Mouse (Mus musculus) CD4-positive, CD25-positive, alpha-beta regulatory T cell, adult 2 months (primary cell): ENCODE results near the gene Dcaf11.

ENCODE experiments used
- DNase-seq: peaks from one replicate; pipeline ENCODE4 v3.0.0-alpha.2; 2012; ENCODE audit warnings: low read depth, low spot score

The Dcaf11 gene

DNA sequence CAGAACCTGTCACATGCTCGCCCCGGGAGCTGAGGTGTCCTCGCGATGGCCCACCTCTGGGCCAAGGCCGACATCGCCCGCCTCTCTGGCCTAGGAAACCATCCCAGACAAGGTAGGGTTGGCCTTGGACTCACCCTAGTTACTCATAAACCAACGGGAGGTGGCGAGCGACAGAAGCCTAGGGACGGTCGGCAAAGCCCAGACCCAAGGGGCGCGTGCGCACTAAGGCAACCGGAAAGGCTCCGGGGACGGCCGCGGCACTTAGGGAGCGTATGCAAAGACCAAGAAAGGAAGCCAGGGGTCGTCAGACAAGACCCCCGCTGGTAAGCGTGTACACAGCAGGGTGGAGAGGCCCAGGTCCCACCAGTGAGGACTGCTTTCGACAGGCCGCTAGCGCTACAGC, at the start of gene Dcaf11:
Gene Dcaf11, plus strand, starts transcription at position 208 of the 403 bp plus-strand sequence.
- DNase-seq = peak; percentile 91

DNA sequence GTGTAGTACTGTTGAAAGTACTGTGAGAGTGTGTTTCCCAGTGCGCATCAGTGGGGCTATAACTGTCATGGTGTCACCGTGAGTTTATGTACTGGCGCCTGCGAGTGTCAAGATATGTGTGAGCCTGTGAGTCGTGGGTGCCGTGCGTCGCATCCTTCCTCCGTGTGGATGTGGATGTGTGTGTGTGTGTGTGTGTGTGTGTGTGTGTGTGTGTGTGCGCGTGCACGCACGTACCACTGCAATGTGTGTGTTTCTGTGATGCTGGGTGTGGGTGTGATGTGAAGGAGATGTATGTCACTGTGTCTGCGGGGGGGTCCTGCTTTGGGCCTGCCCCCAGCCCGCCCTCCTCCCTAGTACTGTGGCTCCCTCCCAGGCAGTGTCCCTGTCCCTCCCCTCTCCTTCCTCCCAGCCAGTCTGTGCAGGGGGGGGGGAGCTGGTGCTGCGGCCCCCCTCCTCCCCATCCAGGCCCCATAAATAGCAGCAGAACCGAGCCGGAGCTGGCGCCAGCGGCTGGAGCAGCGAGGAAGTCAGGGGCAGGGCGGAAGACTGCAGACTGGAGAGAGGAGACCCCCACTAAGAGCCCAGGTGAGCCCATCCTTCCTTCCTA, 49.6 kb upstream of the Dcaf11 start, which contains the start of gene Cpne6:
Gene Cpne6, plus strand, starts transcription at position 321 of the 607 bp plus-strand sequence.
- no peak for DNase-seq

DNA sequence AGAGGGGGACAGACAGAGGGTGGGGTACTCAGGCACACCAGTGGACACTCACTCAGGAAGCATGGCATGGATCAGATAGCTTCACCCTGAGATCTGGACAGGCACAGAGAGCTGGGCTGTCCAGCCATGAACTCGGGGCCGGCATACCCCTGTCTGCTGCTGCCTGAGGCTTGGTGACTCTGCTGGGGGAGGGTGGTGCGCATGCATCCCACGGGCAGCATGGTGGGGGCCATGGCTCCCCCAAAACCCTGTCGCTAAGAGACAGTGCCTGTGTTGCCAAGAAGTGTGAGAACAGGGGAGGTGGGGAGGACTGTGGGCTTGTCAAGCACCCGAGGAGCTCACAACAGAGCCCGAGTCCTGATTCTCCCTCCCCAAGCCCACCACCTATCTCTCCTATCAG, 48.8 kb upstream of the Dcaf11 start:
- no peak for DNase-seq

DNA sequence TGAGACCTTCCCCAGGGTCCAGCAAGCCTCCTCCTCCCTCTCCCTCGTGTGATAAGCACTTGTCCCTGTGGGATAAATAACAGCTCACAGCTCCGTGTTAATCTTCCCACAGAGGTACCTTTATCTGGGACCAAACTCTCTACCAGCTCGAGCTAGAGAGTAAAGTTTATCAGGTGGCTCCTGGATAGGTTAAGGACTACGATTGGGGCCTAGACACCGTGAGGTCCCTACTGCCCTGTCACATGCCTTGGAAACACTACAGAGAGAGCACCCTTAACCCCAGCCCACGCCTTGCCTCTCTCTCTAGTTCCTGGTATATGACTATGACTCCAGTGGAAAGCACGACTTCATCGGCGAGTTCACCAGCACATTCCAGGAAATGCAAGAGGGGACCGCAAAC, 45.9 kb upstream of the Dcaf11 start:
- DNase-seq = no peak

DNA sequence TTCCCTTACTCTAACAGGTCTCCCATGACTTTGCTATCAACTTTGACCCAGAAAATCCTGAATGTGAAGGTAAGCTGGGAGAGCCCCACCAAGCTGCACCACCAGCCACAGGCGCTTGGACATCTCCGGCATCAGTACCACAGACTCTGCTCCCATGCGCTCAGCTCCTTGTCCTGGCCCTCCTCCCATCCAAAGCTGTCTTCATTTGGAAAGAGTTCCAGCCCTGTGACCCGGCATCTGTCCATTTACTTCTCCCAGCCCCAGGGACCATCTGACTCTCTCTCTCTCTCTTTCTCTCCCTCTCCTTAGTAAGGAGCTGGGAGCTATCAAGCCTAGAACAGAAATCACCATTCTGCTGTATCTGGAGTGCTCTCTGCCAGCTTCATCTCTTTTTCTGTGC, 44.0 kb upstream of the Dcaf11 start:
- no peak for DNase-seq

DNA sequence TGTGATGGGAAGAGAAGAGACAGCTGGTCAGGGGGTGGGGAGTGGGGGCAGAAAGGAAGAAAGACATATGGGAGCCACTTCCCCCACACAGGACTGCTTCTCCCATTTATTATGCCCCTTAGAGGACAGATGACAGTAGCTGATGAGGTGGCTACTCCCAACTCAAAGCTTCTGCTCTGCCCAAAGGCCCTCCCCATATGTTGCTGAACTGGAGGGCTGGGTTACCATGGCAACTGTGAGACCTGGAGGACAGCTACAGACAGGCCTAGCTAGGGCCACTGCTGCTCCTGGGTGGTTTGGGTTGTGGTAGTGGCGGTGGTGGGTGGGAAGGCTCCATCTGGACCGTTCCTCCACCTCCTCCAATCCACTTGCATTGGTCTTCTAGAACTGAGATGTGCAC, 40.9 kb upstream of the Dcaf11 start:
- DNase-seq = no peak

DNA sequence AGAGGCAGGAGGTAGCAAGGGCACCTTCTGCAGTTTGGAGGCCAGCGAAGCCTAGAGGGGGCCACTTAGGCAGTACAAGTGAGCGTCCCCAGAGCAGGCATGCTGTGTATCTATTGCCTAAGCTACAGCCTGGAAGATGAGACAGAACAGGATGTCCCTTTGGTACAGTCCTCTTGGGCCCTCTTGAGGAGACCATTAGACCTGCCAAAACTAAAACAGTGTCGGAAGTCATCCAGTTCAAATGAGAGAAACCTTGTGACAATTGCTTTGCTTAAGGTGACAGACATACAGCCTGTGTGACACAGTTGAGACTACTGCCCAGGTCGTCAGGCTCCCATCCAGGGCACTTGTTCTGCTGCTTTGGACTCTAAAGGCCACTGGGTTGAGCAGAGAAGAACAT, 40.2 kb upstream of the Dcaf11 start:
- no peak for DNase-seq

DNA sequence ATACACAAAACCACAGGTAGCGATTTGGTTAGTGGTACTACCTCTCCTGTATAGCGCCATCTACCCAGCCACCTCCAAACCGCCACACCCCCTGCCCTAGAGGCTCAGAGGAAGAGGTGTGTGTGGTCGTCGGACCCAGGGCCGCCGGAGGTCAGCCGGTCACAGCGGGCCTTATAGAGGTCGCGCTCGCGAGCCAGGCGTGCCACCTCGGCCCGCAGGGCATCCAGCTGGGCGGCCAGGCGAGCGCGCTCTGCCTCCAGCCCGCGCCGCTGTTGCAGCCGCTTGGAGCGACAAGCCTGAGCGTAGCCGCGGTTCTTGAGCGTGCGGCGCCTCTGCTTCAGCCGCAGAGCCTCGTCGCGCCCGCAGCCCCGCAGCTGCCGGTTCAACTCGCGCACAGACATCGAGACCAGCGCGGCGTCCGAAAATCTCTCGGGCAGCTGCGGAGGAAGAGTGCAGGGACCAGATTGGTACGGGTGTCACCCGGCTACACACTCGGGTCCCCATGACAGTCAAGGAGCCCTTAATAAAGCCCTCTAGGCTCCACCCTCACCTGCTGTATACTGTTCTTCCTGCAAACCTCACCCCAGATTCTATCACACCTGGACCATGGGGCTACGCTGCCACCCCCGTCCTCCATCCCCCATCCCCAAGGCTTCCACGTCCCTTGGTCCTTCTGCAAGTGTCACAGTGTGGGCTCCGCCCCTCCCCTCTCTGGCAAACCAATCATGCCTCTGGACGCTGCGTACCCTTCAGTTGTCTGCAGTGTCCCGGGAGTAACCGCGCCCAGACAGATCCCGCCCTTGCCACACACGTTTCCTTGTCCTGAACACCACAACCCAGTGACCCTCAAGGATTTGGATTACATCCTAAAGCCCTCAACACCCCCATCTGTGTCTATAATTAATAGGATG, 39.1 kb upstream of the Dcaf11 start:
- peak; percentile 40 for DNase-seq

DNA sequence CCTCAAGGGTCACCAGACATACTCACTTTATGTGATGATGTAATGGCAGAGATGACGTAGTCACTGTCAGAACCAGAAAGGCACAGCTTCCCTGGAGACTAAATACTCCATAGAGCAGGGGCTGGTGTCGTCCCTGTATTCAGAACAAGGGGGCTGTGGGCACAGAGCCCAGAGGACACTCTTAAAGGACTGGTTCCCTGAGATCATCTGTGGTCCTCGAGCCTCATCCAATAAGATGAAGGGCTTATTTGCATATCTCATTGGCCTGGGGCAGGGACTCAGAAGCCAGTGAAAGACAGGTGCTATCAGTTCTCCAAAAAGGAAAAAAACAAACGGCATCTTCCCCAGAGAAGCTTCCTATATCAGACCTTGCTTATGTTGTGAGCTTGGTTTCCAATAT, 35.7 kb upstream of the Dcaf11 start:
- no peak for DNase-seq

DNA sequence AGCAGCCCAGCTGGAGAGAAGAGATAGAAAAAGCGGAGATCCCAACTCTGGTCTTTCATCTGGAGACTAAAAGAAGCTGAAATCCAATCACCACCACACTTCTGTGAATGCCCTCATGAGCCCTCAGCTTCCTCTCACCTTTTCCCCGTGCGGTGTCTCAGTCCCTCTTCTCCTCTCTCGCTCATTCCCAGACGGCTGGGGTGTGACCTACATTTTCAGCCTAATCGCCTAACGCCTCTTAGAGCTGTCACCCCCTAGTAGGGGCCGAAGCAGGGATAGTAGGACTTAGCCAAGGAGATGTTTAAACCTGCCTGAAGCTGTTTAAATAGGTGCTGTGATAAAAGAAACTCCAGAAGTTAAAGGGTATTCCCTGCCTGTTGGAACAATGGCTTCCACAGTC, 35.0 kb upstream of the Dcaf11 start, which contains the start of gene Nrl:
Gene Nrl, minus strand, starts transcription at position 197 of the 400 bp plus-strand sequence.
- DNase-seq = no peak

DNA sequence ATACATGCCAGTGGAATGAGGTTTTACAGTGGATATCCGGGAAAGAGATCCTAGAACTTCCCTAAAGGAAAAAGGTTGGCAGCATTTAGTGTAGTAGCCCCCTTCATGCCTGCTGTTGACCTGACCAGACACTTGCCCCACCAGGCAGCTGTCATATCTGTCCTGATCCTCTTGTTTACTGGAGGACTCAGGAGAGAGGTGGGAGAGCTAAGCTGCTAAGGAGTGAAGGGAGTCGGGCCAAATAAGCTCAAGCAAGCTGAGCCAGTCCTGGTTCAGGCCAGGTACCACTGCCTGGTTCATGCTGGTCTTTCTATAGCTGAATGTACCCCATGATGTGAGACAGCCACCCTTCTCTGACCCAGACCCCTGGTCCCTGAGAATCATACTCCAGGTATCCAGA, 33.1 kb upstream of the Dcaf11 start:
- no peak for DNase-seq

DNA sequence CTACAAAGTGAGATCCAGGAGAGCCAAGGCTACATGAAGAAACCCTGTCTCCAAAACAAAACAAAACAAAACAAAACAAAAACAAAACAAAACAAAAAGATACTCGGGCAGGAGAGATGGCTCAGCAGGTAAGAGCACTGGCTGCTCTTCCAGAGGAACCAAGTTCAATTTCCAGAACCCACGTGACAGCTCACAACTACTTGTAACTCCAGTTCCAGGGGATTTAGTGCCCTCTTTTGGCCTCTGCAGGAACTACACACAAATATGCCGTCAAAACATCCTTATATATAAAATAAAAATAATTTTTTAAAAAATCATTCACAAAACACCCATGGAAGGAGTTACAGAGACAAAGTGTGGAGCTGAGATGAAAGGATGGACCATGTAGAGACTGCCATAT, 31.9 kb upstream of the Dcaf11 start:
- DNase-seq = peak; percentile 75

DNA sequence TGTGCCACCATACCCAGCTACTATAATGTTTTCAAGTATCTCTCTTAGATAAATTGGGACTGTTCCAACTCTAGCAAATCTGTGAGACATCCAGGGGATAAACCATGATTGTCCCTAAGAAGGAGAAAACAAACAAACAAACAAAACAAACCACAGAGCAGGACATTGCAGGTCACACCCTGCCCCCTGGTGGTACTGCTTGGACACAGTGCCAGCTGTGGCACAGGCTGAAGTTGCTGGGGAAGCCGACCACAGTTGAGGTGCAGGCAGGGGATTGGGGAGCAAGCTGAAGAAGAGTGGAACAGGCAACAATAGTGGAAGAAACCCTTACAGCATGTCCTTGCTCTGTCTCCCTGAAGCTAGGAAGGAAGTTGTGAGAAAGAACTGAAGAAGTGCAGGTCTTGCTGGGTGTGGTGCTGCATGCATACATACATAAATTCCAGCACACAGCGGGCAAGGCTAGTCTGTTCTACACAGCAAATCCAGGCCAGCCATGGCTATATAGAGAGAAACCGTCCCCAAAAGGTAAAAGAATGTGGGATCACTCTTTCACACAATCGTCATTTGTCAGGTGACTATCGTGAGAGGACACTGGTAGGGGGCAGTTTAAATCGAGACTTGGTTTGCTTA, 23.6 kb upstream of the Dcaf11 start:
- DNase-seq = peak; percentile 67

DNA sequence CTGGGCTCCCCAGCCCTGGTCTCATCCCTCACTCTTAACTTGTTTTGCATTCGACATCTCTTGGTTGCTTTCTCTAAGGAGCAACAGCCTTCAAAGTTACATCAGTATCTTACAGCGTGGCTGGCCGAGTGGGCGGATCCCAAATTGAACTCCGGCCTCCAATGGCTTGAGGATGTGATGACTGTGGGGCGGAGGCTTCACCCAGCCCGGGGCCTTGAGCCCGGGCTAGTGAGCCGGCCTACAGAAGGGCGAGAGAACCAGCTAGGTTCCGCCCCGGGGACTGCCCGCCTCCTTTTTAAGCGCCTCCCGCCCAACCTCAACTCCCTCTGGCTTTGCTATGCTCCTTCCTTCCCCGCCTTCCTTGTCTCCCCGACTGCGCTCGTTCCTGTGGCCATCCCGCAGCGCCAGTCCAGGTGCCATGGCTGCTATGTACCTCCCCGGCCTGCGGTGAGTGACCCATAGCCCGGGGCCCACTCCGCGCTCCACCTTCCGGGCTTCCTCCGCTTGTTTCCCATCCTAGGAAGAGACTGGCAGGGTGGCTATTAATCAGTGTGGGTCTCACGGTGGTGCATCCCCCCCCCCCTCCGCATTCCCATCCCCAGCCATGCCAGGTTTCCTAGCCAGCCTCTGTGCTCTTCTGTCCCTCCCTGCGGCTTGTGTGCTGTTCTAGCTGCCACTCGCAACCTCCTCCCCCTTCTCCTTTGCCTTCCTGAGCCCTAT, 19.6 kb upstream of the Dcaf11 start, which contains the start of gene Pck2:
Gene Pck2, plus strand, starts transcription at position 200 of the 720 bp plus-strand sequence.
- peak; percentile 74 for DNase-seq

DNA sequence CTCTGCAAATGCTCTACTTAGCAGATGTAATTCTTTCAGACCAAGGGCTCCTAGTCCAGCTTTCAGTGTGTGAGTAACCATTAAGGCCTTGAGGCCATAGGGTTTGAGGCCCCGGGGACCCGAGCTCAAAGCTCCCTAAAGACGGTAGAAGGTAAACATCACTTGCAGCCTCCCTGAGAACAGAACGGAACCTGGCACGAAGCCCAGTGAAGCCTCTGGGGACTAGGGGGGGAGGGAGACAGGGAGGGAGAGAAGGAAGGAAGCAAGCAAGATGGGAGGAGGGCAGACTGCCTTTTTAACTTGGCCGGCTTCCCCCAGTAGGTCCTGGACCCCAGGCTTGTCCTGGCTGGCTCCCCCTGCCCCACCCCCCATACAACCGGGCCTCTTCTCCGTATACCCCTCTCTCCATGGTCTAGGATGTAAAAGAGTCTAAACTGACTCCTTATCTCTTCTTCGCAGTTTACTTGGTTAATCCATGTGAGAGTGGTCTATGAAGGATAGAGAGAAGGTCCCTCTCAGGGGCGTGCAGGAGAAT, 19.0 kb upstream of the Dcaf11 start:
- DNase-seq = peak; percentile 69

DNA sequence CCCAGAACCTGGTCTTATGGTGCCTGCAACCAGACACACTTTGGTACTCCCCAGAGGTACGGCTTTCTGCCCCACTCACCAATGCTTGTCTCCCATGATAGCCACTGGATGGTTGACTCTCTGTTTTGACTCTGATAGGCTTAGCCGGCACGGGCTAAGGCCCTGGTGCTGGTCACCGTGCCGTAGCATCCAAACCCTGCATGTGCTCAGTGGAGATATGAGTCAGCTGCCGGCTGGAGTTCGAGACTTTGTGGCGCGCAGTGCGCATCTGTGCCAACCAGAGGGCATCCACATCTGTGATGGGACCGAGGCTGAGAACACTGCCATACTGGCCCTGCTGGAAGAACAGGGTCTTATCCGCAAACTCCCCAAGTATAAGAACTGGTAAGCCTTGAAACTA, 17.5 kb upstream of the Dcaf11 start:
- no peak for DNase-seq

DNA sequence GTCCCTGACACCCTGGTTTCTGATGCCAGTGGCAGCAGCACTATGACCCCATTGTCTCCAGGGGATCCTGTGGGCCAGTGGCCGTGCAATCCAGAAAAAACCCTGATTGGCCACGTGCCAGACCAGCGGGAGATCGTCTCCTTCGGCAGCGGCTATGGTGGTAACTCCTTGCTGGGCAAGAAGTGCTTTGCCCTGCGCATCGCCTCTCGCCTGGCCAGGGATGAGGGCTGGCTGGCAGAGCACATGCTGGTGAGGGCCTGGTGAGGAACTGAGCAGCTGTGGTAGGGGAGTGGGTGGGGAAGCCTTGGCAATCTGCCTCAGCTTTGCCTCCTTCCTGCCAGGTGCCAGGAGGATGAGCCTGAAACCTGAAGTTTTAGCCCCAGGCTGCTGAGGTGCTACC, 15.5 kb upstream of the Dcaf11 start:
- DNase-seq = no peak

DNA sequence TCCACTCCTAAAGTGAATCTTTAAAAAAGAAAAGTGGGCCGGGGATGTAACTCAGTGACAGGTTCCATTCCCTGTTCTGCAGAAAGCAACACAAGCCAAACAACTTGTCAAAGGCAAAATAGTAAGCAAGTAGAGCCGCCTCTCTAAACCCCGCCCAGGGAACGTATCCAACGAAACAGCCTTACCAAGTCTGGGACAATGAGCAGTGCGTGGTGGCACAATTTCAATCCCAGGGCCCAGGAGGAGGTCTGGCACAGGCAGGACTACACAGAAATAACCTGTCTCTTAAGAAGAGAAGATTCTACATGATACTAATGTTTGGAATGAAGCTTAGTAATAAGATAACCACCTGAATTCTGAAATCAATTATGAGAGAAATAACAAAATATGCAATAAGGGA, 9.6 kb upstream of the Dcaf11 start:
- DNase-seq = no peak

DNA sequence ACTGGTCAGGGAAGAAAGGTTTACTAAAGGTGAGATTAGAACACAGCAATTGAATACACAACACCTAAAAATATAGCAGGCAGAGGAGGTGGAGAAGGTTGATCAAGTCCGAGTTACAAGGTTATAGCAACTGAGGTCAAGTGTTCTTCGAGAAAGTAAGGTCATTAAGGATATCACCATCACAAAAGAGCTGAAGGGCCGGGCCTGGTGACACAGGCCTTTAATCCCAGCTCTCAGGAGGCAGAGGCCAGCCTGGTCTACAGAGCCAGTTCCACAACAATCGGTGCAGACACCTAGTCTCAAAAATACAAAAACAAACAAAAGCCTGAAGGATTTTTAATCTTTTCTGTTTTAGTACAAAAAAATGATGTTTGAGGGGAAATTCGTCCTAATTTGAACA, 8.5 kb upstream of the Dcaf11 start:
- DNase-seq = no peak

DNA sequence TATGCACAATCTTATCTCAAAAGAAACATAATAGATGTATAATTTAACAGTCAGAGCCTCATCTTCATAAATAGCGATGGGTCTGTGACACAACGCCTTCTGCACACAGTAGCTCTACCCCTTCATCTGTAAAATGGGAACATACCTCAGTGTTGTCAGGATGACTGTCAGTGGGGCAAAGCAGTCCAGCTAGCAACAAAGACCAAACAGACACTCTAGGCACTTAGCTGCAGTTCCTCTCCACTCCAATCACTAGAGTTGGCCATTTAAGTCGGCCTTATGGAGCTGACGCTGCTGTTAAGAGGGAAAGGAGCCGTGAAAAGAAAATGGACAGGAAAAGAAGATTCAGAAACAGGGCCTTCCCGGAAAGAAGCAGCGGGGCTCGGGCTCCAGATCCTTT, 8.0 kb upstream of the Dcaf11 start:
- DNase-seq = no peak

DNA sequence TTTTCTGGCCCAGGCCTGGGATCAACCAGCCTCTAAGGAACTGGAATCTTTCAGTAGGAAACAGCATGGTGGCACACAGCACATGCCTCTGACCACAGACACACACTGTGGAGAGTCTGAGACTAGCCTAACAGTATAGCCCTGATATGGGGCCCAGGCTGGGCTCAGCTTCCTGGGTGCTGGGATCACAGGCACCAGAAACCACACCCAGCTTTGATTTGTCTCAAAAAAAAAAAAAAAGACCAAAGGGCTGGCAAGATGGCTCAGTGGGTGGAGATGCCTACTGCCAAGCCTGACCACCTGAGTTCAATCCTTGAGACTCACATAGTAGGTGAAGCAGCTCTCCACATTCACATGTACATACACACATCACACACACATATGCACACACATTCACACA, 5.2 kb upstream of the Dcaf11 start:
- no peak for DNase-seq

DNA sequence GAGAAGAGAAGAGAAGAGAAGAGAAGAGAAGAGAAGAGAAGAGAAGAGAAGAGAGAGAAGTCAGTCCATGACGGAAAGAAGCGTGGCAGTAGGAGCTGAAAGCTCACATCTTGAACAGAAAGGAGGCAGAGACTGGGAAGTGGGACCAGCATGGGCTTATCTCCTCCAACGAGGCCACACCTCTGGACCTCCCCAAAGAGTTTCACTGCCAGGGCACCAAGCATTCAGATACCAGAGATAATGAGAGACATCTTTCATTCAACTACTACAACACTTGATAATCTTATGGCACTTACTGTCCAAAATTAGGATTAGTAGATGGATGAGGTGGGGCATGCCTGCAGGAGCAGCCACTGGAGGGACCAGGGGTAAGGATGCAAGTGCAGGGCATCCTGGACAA, 4.0 kb upstream of the Dcaf11 start:
- no peak for DNase-seq
